Mouse (Mus musculus) olfactory bulb, adult 2 months (tissue): Measurements from ENCODE around the gene 4933428G20Rik. TPM values are rescaled to one million over a fixed set of nuclear protein-coding genes. Genes with fewer than 3 reads are reported as not detected.
A peak's percentile ranks its signal among the peaks of the same experiment; 100 is the strongest.

ENCODE experiments used
- H3K27ac ChIP-seq: fragments of 200-500 bp; 2 replicates; pipeline ENCODE4 v1.5.1; 2012; ENCODE audit warnings: low read depth, low read length; ENCODE audit not compliant: insufficient read depth
- H3K4me1 ChIP-seq: fragments of 200-500 bp; 2 replicates; pipeline ENCODE4 v1.6.1; 2012; ENCODE audit warnings: low read length; ENCODE audit not compliant: control insufficient read depth, insufficient read depth
- H3K4me3 ChIP-seq: fragments of 200-500 bp; 2 replicates; pipeline ENCODE4 v1.5.1; 2012; ENCODE audit warnings: mild to moderate bottlenecking, low read depth, low read length, moderate library complexity; ENCODE audit not compliant: insufficient read depth
- CTCF ChIP-seq: fragments of 200-500 bp; IDR thresholded peaks from 2 replicates; pipeline ENCODE4 v1.5.1; 2012; ENCODE audit warnings: low read depth, mild to moderate bottlenecking, low read length, moderate library complexity; ENCODE audit not compliant: insufficient read depth
- POLR2A ChIP-seq: fragments of 200-500 bp; IDR thresholded peaks from 2 replicates; pipeline ENCODE4 v1.6.1; 2012; ENCODE audit warnings: mild to moderate bottlenecking, low read depth, low read length, moderate library complexity; ENCODE audit not compliant: insufficient read depth
- WGBS: fragments of 180-500 bp; shearing (Covaris S2); methylation state at CpG from one replicate; pipeline ENCODE4 v1.1.7; 2018; 5-methylcytosine and 5-hydroxymethylcytosine counted together
- polyA plus RNA-seq: library from polyadenylated mRNA; stranded (reverse); fragments of >200 nt; gene quantifications from 2 replicates; pipeline ENCODE4 v1.2.4, GENCODE M21; 2012; ENCODE audit warnings: low replicate concordance; ENCODE audit not compliant: missing spikeins, insufficient read depth, insufficient read length

Gene 4933428G20Rik
- polyA plus RNA-seq, 1 experiment, result not detected

DNA sequence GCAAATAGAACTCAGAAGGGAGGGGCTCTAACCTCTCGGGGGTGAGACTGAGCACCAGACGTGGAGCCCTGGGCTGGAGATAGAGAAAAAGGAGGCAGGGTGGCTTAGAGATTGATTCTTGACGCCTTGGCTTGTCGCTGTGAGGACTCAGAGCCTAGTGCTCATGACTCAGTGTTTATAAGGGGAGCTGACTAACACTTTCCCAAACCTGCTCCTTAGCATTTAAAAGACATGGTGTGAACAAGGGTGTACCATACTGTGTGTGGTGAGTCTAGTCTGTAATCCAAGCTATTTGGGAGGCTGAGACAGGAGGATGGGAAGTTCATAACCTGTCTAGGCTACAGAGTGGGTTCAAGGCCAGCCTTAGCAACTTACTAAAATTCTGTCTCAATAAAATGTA is 43.0 kb downstream of the 4933428G20Rik start:
- WGBS, result 26% methylated on average over 4 of the region's 4 CpGs
- TF ChIP-seq POLR2A (no peak), CTCF (no peak)
- no peak overlapping the region for H3K27ac ChIP-seq
- peaks cover 29% of the 10 kb centered on the region for H3K4me1 ChIP-seq
- H3K4me3 ChIP-seq, result no peak overlapping the region

DNA sequence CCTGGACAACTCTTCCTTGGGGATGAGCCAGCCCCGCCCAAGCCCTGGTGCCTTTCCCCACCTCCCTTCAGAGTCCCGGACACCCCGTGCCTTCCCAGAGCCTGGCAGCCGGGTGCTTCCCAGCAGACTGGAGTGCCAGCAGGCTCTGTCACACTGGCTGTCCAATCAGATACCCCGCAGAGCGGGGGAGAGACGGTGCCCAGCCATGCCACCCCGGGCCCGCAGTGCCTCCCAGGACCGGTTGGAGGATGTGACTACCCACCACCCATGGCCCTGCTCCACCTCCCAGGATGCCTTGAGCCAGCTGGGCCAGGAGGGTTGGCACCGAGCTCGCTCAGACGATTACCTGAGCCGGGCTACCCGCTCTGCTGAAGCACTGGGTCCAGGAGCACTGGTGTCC is 48.5 kb downstream of the 4933428G20Rik start:
- no peak overlapping the region for H3K27ac ChIP-seq
- H3K4me3 ChIP-seq, result peak overlapping the region; percentile 17; the same call in 1 of the 2 replicates
- TF ChIP-seq POLR2A, result no peak
- no peak for TF ChIP-seq CTCF
- 85% methylated on average over 15 of the region's 15 CpGs for WGBS
- H3K4me1 ChIP-seq, result peaks cover 57% of the 10 kb centered on the region

DNA sequence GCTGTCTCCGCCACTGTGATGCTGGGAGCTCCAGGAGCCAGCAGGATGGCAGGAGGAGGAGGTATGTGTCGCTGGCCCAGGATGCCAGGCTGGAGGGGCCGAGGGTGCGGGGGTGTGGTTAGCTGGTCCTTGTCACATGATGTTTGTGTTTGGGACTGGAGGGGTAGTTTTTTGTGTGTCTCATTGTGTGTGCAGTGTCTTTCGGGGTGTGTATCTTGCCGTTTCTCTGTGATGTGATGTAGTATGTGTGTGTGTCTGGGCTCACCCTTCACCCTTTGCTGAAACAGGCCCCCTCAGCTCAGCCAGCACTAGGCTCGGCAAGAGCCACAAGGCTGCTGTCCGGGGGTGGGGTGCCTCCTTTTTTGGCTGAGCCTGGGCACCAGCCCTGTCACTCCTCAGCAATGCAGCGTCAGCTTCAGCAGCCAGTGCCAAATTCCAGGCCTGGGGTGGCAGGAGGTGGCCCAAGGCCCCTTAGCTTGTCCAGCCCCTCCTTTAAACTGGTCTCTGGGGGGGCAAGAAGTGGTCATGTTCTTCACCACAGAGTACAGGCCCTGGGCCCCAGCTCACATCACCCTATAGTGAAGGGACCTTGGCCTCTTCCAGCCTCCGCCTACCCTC is 49.7 kb downstream of the 4933428G20Rik start:
- Histone ChIP-seq H3K4me1 (peaks cover 52% of the 10 kb centered on the region), H3K4me3 (peak overlapping the region; percentile 93), H3K27ac (peak overlapping the region; percentile 86)
- 11% methylated on average over 10 of the region's 10 CpGs for WGBS
- TF ChIP-seq POLR2A (no peak), CTCF (no peak)

GRCm38 (mm10) chr11:97449601-97450293 is 50.4 kb downstream of the 4933428G20Rik start:
- H3K27ac ChIP-seq, result peak overlapping the region; percentile 86
- H3K4me3 ChIP-seq, result peak overlapping the region; percentile 93
- no peak; the same call in 1 of the 2 replicates for TF ChIP-seq CTCF
- peak; percentile 63; the same call in 1 of the 2 replicates for TF ChIP-seq POLR2A
- 7% methylated on average over 15 of the region's 15 CpGs for whole genome bisulfite sequencing
- peaks cover 52% of the 10 kb centered on the region for H3K4me1 ChIP-seq

GRCm38 (mm10) chr11:97448611-97449394 is 51.3 kb downstream of the 4933428G20Rik start:
- no peak for TF ChIP-seq CTCF
- TF ChIP-seq POLR2A, result no peak
- Histone ChIP-seq H3K4me3 (no peak overlapping the region), H3K27ac (no peak overlapping the region), H3K4me1 (peaks cover 45% of the 10 kb centered on the region)
- 82% methylated on average over 11 of the region's 11 CpGs for WGBS

DNA sequence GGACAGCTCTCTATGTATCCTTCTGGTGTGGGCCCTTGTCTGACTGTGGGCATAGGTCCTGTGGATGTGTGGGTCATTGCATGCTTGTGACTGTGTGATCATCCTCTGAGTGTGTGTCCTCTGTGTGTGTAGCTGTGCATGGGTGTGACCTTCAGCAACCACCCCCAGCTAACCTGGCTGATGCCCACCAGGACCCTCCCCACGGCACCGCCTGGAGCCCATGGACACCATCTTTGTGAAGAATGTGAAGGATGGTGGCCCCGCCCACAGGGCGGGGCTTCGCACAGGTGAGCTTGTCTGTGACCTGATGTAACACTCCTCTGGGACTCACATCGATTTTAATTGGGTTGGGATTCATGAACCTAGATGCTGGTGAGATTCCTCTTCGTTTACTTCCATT is 52.2 kb downstream of the 4933428G20Rik start:
- Histone ChIP-seq H3K4me1 (peaks cover 37% of the 10 kb centered on the region), H3K27ac (no peak overlapping the region), H3K4me3 (no peak overlapping the region)
- WGBS, result 85% methylated on average over 7 of the region's 7 CpGs
- TF ChIP-seq CTCF (no peak), POLR2A (no peak)

DNA sequence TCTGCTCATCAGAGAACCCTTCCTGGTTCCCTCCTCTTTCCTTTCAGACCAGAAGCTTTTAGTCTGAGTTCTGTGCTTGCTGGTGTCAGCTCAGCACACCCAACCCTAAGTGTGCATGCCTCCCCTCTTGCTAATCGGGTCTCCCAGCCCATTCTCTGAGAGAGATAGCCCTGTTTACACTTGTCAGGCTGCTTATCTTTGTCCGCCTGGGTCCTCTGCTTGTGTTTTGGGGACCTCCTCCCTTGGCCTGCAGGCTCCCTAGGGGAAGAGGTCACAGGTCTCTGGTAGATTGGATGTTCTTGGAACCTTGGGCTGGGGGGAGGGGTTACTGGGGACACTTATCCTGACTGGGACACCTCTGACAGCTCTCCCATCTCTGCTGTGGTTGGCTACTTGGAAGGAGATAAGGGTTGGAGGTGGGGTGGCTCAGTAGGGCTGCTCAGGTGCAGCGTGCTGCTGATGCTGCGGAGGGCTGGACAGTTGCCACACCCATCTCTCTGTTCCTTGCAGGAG is 54.1 kb downstream of the 4933428G20Rik start:
- peaks cover 37% of the 10 kb centered on the region for H3K4me1 ChIP-seq
- TF ChIP-seq POLR2A, result no peak
- no peak for TF ChIP-seq CTCF
- 82% methylated on average over 4 of the region's 4 CpGs for WGBS
- H3K4me3 ChIP-seq, result no peak overlapping the region
- H3K27ac ChIP-seq, result no peak overlapping the region

DNA sequence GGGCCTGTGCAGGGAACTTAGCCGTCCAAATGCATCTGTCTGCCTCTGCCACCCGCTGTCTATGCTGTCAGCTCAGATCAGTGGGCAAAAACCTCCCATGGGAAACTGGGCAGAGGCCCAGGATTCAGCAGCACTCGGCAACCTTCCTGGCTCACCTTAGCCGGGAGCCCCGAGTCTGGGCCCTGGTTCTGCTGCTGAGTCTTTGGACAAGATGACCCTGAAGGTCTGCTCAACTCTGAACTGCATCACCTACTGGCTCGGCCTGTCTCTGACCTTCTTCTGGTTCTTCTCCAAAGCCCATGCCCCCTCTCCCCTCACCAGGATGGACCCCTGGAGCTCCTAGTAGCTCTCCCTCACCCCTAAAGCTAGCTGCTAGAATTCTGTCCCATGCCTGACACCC is 54.5 kb downstream of the 4933428G20Rik start:
- 81% methylated on average over 6 of the region's 6 CpGs for WGBS
- TF ChIP-seq POLR2A, result no peak
- no peak for TF ChIP-seq CTCF

More for the DNA sequence above, 54.5 kb downstream of the 4933428G20Rik start:
- Histone ChIP-seq H3K27ac (no peak overlapping the region), H3K4me3 (no peak overlapping the region), H3K4me1 (peaks cover 37% of the 10 kb centered on the region)
